Mouse (Mus musculus) CH12.LX (cell line): Measurements from ENCODE around the gene Dgkg. TPM values are rescaled to one million over a fixed set of nuclear protein-coding genes. Genes with fewer than 3 reads are reported as not detected.

ENCODE experiments used
- DNase-seq: peaks from one replicate; pipeline ENCODE4 v3.0.0-alpha.2; 2013; ENCODE audit errors: extremely low read depth
- H3K27ac ChIP-seq: 2 replicates; pipeline ENCODE4 v1.5.1; 2012; ENCODE audit warnings: low read depth, mild to moderate bottlenecking, control low read depth, moderate library complexity; ENCODE audit not compliant: insufficient read depth
- H3K27me3 ChIP-seq: replicated peaks from 2 replicates; pipeline ENCODE3; 2012; ENCODE audit warnings: inconsistent platforms
- H3K36me3 ChIP-seq, 2 experiments: replicated peaks in 1 of 2; 2 replicates each; pipeline versions ENCODE3 to v1.6.1; 2012; ENCODE audit warnings: inconsistent platforms in 1 of 2, low read length in 1 of 2, mild to moderate bottlenecking in 1 of 2, mixed read lengths in 1 of 2, moderate library complexity in 1 of 2; ENCODE audit not compliant: control insufficient read depth in 1 of 2, insufficient read depth in 1 of 2
- H3K4me1 ChIP-seq, 2 experiments: 2 replicates each; pipeline ENCODE4 v1.6.1; 2012; ENCODE audit warnings: inconsistent platforms in 1 of 2, moderate library complexity in 1 of 2; ENCODE audit not compliant: insufficient read depth in 2 of 2, control insufficient read depth in 1 of 2
- H3K4me2 ChIP-seq: 2 replicates; pipeline ENCODE4 v1.6.1; 2012; ENCODE audit warnings: low read depth, mild to moderate bottlenecking, control low read depth; ENCODE audit not compliant: poor library complexity, insufficient read depth, severe bottlenecking
- H3K4me3 ChIP-seq, 3 experiments: fragments of 150-350 bp in 1 of 3; sonication (generic) in 1 of 3; replicated peaks in 1 of 3; 2 replicates each; pipeline versions ENCODE3 to v1.5.1; 2011 to 2012; ENCODE audit warnings: low read depth in 2 of 3, low read length in 2 of 3, mild to moderate bottlenecking in 2 of 3, moderate library complexity in 2 of 3, control low read depth in 1 of 3, improper control_type of control experiment in 1 of 3, inconsistent platforms in 1 of 3, mixed read lengths in 1 of 3; ENCODE audit not compliant: poor library complexity in 1 of 3
- H3K79me2 ChIP-seq: replicated peaks from 2 replicates; pipeline ENCODE4 v1.6.1; 2012; ENCODE audit warnings: mild to moderate bottlenecking, moderate library complexity; ENCODE audit not compliant: control insufficient read depth, poor library complexity, insufficient read depth, severe bottlenecking; ENCODE audit errors: extremely low read depth
- H3K9ac ChIP-seq: 2 replicates; pipeline ENCODE4 v1.6.1; 2012; ENCODE audit warnings: low read depth, mild to moderate bottlenecking, control low read depth, moderate library complexity; ENCODE audit not compliant: insufficient read depth
- H3K9me3 ChIP-seq: replicated peaks from 2 replicates; pipeline ENCODE3; 2012; ENCODE audit warnings: low read length, inconsistent platforms, mixed read lengths
- BHLHE40 ChIP-seq: IDR thresholded peaks from 2 replicates; pipeline ENCODE4 v1.6.1; 2011; ENCODE audit warnings: mild to moderate bottlenecking, low read depth, low read length, improper control_type of control experiment
- CHD2 ChIP-seq: IDR thresholded peaks from 2 replicates; pipeline ENCODE4 v1.6.1; 2011; ENCODE audit warnings: low read length, improper control_type of control experiment
- CTCF ChIP-seq, 2 experiments: IDR thresholded peaks in 1 of 2; conservative IDR thresholded peaks in 1 of 2; 2 replicates each; pipeline ENCODE4 v1.5.1; 2011 to 2012; ENCODE audit warnings: low read depth in 2 of 2, low read length in 2 of 2, improper control_type of control experiment in 1 of 2, inconsistent platforms in 1 of 2, mild to moderate bottlenecking in 1 of 2, moderate library complexity in 1 of 2
- ELF1 ChIP-seq: IDR thresholded peaks from 2 replicates; pipeline ENCODE4 v1.6.1; 2014; ENCODE audit warnings: low read depth, mild to moderate bottlenecking, inconsistent platforms, low read length, improper control_type of control experiment
- EP300 ChIP-seq: IDR thresholded peaks from 2 replicates; pipeline ENCODE4 v1.6.1; 2011; ENCODE audit warnings: low read length, improper control_type of control experiment
- ETS1 ChIP-seq: conservative IDR thresholded peaks from 2 replicates; pipeline ENCODE4 v1.6.1; 2012; ENCODE audit warnings: low read depth, mild to moderate bottlenecking, inconsistent platforms, low read length, improper control_type of control experiment, moderate library complexity
- GABPA ChIP-seq: IDR thresholded peaks from 2 replicates; pipeline ENCODE4 v1.6.1; 2012; ENCODE audit warnings: low read depth, low read length, improper control_type of control experiment, inconsistent platforms; ENCODE audit not compliant: insufficient replicate concordance
- MEF2A ChIP-seq: IDR thresholded peaks from 2 replicates; pipeline ENCODE4 v1.6.1; 2014; ENCODE audit warnings: low read depth, mild to moderate bottlenecking, inconsistent platforms, low read length, improper control_type of control experiment, borderline replicate concordance
- POLR2A ChIP-seq: IDR thresholded peaks from 2 replicates; pipeline ENCODE4 v1.6.1; 2011; ENCODE audit warnings: low read depth, mild to moderate bottlenecking, improper control_type of control experiment, low read length
- RAD21 ChIP-seq: IDR thresholded peaks from 2 replicates; pipeline ENCODE4 v1.6.1; 2011; ENCODE audit warnings: low read depth, mild to moderate bottlenecking, low read length, improper control_type of control experiment, moderate library complexity
- RCOR1 ChIP-seq: conservative IDR thresholded peaks from 2 replicates; pipeline ENCODE4 v1.6.1; 2012; ENCODE audit warnings: low read depth, mild to moderate bottlenecking, inconsistent platforms, low read length, improper control_type of control experiment
- SMC3 ChIP-seq: IDR thresholded peaks from 2 replicates; pipeline ENCODE4 v1.6.1; 2011; ENCODE audit warnings: low read depth, low read length, improper control_type of control experiment
- TBP ChIP-seq: conservative IDR thresholded peaks from 2 replicates; pipeline ENCODE4 v1.6.1; 2011; ENCODE audit warnings: low read depth, low read length, improper control_type of control experiment
- UBTF ChIP-seq: IDR thresholded peaks from 2 replicates; pipeline ENCODE4 v1.6.1; 2012; ENCODE audit warnings: low read depth, mild to moderate bottlenecking, inconsistent platforms, low read length, improper control_type of control experiment, moderate library complexity
- USF1 ChIP-seq: IDR thresholded peaks from 2 replicates; pipeline ENCODE4 v1.6.1; 2014; ENCODE audit warnings: low read depth, mild to moderate bottlenecking, inconsistent platforms, low read length, improper control_type of control experiment
- USF2 ChIP-seq: conservative IDR thresholded peaks from 2 replicates; pipeline ENCODE4 v1.6.1; 2011; ENCODE audit warnings: low read depth, low read length, improper control_type of control experiment
- ZKSCAN1 ChIP-seq: IDR thresholded peaks from 2 replicates; pipeline ENCODE4 v1.6.1; 2012; ENCODE audit warnings: low read depth, inconsistent platforms, low read length, improper control_type of control experiment, borderline replicate concordance
- dilution Hi-C: fragments of 300-500 bp; cut with MboI; formaldehyde crosslinking; loops from 2 replicates; pipeline ENCODE4 v1.14.3; 2020; ENCODE audit warnings: low sequenced_read_pairs; ENCODE audit not compliant: extremely low pct_unique_long_range_greater_than_20kb, extremely low pct_ligation_motif_present
- in situ Hi-C: fragments of 300-500 bp; cut with MboI; formaldehyde crosslinking; loops from 3 replicates; pipeline ENCODE4 v1.14.3; 2019; ENCODE audit warnings: low sequenced_read_pairs, low pct_ligation_motif_present, low pct_unique_long_range_greater_than_20kb, mixed read lengths
- polyA plus RNA-seq: library from polyadenylated mRNA; unstranded; fragments of >175 nt; gene quantifications from 2 replicates; pipeline ENCODE4 v1.2.1, GENCODE M21; 2012; ENCODE audit warnings: low read depth; ENCODE audit not compliant: insufficient read length
- total RNA-seq, 2 experiments: library from RNA; depleted of rRNA; stranded (reverse); fragments of 300-350 nt in 1 of 2; fragments of >200 nt in 1 of 2; gene quantifications; 2 replicates each; pipeline ENCODE4 v1.2.3; 2012 to 2014

The Dgkg gene
- total and polyA plus RNA-seq, 3 experiments = 2.0 to 9.2 (median 3.0) TPM

GRCm38 (mm10) chr16:22574164-22574563 lies 82.9 kb downstream of the Dgkg start:
- Histone ChIP-seq H3K36me3 (peaks cover 24 to 25% of the 10 kb centered on the region in 2 experiments), H3K27me3 (no peaks in the 10 kb centered on the region), H3K27ac (no peak overlapping the region), H3K4me1 (peaks cover 0 to 7% of the 10 kb centered on the region in 2 experiments; a peak in 2 of 4 replicates), H3K4me3 (no peak overlapping the region), H3K9me3 (no peaks in the 10 kb centered on the region), H3K79me2 (no peaks in the 10 kb centered on the region), H3K9ac (no peak overlapping the region), H3K4me2 (no peak overlapping the region)
- DNase-seq = no peak
- no peak for TF ChIP-seq EP300
- peak in 1 of 2 experiments; percentile 34; a peak in 2 of 4 replicates for TF ChIP-seq CTCF (conservative IDR thresholded peaks at IDR 0.05 in 1 of 2, IDR thresholded peaks at IDR 0.05 in 1 of 2; ENCODE audit: low read depth in 2 of 2, low read length in 2 of 2)
- 0 out of 2 replicates have a peak, but pooled peaks have one; percentile 7 for TF ChIP-seq SMC3
- in situ Hi-C loops = no loop called here
- dilution Hi-C loops = no loop called here

GRCm38 (mm10) chr16:22572641-22573341 lies 84.2 kb downstream of the Dgkg start:
- Histone ChIP-seq H3K4me2 (no peak overlapping the region), H3K36me3 (peaks cover 24 to 25% of the 10 kb centered on the region in 2 experiments), H3K79me2 (no peaks in the 10 kb centered on the region), H3K9ac (no peak overlapping the region), H3K4me3 (no peak overlapping the region), H3K9me3 (no peaks in the 10 kb centered on the region), H3K27me3 (no peaks in the 10 kb centered on the region), H3K27ac (no peak overlapping the region), H3K4me1 (peaks cover 0 to 7% of the 10 kb centered on the region in 2 experiments; a peak in 2 of 4 replicates)
- in situ Hi-C loops (no loop called here), dilution Hi-C loops (no loop called here)
- TF ChIP-seq RAD21 (no peak), USF2 (no peak), CHD2 (no peak), ZKSCAN1 (no peak)
- no peak for DNase-seq

GRCm38 (mm10) chr16:22564907-22565272 lies 92.1 kb downstream of the Dgkg start:
- Histone ChIP-seq H3K36me3 (peaks cover 11 to 12% of the 10 kb centered on the region in 2 experiments), H3K27ac (no peak overlapping the region), H3K4me2 (no peak overlapping the region), H3K4me1 (peaks cover 4% of the 10 kb centered on the region in 2 experiments; a peak in 2 of 4 replicates), H3K9me3 (no peaks in the 10 kb centered on the region), H3K79me2 (no peaks in the 10 kb centered on the region), H3K4me3 (no peak overlapping the region)
- in situ Hi-C loops = loop anchor here (5.0 kb wide), 1 partner anchor 253 kb away; no protein-coding TSS in a partner anchor
- dilution Hi-C loops = no loop called here
- TF ChIP-seq SMC3 (no peak), BHLHE40 (no peak), RCOR1 (no peak), POLR2A (no peak), CTCF (conservative IDR thresholded peaks at IDR 0.05 in 1 of 2, IDR thresholded peaks at IDR 0.05 in 1 of 2; ENCODE audit: low read depth in 2 of 2, low read length in 2 of 2) (no peak; a peak in 1 of 4 replicates), GABPA (no peak), ELF1 (no peak), USF2 (no peak), ETS1 (no peak), TBP (no peak), UBTF (no peak), MEF2A (no peak), USF1 (no peak)
- TF ChIP-seq, all 38 proteins: peak for 0
- no peaks in the 10 kb centered on the region for H3K27me3 ChIP-seq
- DNase-seq = no peak
- H3K9ac ChIP-seq = no peak overlapping the region
